Mouse (Mus musculus): ENCODE results near the gene Il12a. TPM values are rescaled to one million over a fixed set of nuclear protein-coding genes. Genes with fewer than 3 reads are reported as not detected.

Gene Il12a
- total RNA-seq, 2 experiments from 2014 or later: 1.2 to 8.4 TPM

GRCm38 (mm10) chr3:68678805-68679585 is 11.4 kb upstream of the Il12a start:
- no peak for ATAC-seq (replicated peaks; ENCODE audit: low FRiP score, poor library complexity, severe bottlenecking)

- ATAC-seq (replicated peaks; ENCODE audit: low FRiP score, poor library complexity, severe bottlenecking): no peak
Measured at GRCm38 (mm10) chr3:68683579-68683978, 6.9 kb upstream of the Il12a start.

- no peak for ATAC-seq (replicated peaks; ENCODE audit: low FRiP score, poor library complexity, severe bottlenecking)
Measured at GRCm38 (mm10) chr3:68684207-68684606, 6.2 kb upstream of the Il12a start.

- no peak for ATAC-seq (replicated peaks; ENCODE audit: low FRiP score, poor library complexity, severe bottlenecking)
Measured at GRCm38 (mm10) chr3:68686852-68687560, 3.4 kb upstream of the Il12a start.

- ATAC-seq (replicated peaks; ENCODE audit: low FRiP score, poor library complexity, severe bottlenecking): no peak
Measured at GRCm38 (mm10) chr3:68689346-68689745, 1.1 kb upstream of the Il12a start.

- ATAC-seq (replicated peaks; ENCODE audit: low FRiP score, poor library complexity, severe bottlenecking): no peak
Measured at GRCm38 (mm10) chr3:68691100-68691778, 795 bp downstream of the Il12a start.

GRCm38 (mm10) chr3:68691938-68692599 is 1.6 kb downstream of the Il12a start:
- ATAC-seq (replicated peaks; ENCODE audit: low FRiP score, poor library complexity, severe bottlenecking): no peak

- no peak for ATAC-seq (replicated peaks; ENCODE audit: low FRiP score, poor library complexity, severe bottlenecking)
Measured at GRCm38 (mm10) chr3:68692600-68693225, 2.3 kb downstream of the Il12a start.

GRCm38 (mm10) chr3:68693441-68694048 is 3.1 kb downstream of the Il12a start:
- ATAC-seq (replicated peaks; ENCODE audit: low FRiP score, poor library complexity, severe bottlenecking): no peak

- no peak for ATAC-seq (replicated peaks; ENCODE audit: low FRiP score, poor library complexity, severe bottlenecking)
Measured at GRCm38 (mm10) chr3:68695321-68695720, 4.9 kb downstream of the Il12a start.

- no peak for ATAC-seq (replicated peaks; ENCODE audit: low FRiP score, poor library complexity, severe bottlenecking)
Measured at GRCm38 (mm10) chr3:68696495-68697200, 6.2 kb downstream of the Il12a start.

GRCm38 (mm10) chr3:68698601-68699000 is 8.2 kb downstream of the Il12a start:
- ATAC-seq (replicated peaks; ENCODE audit: low FRiP score, poor library complexity, severe bottlenecking): no peak

GRCm38 (mm10) chr3:68700091-68700490 is 9.6 kb downstream of the Il12a start:
- no peak for ATAC-seq (replicated peaks; ENCODE audit: low FRiP score, poor library complexity, severe bottlenecking)

- no peak for ATAC-seq (replicated peaks; ENCODE audit: low FRiP score, poor library complexity, severe bottlenecking)
Measured at GRCm38 (mm10) chr3:68706307-68706706, 15.9 kb downstream of the Il12a start.

GRCm38 (mm10) chr3:68708230-68708629 is 17.8 kb downstream of the Il12a start:
- ATAC-seq (replicated peaks; ENCODE audit: low FRiP score, poor library complexity, severe bottlenecking): no peak

GRCm38 (mm10) chr3:68709198-68709797 is 18.9 kb downstream of the Il12a start:
- ATAC-seq (replicated peaks; ENCODE audit: low FRiP score, poor library complexity, severe bottlenecking): peak; percentile 75; the same call in 1 of the 2 replicates

GRCm38 (mm10) chr3:68710436-68710835 is 20.0 kb downstream of the Il12a start:
- ATAC-seq (replicated peaks; ENCODE audit: low FRiP score, poor library complexity, severe bottlenecking): no peak

- no peak for ATAC-seq (replicated peaks; ENCODE audit: low FRiP score, poor library complexity, severe bottlenecking)
Measured at GRCm38 (mm10) chr3:68711510-68711909, 21.1 kb downstream of the Il12a start.
